Mouse (Mus musculus) forebrain, postnatal 0 days (tissue): ENCODE measurements around the gene Fam133b. TPM values are rescaled to one million over a fixed set of nuclear protein-coding genes. Genes with fewer than 3 reads are reported as not detected.

Source experiments
- ATAC-seq: fragments of 200-750 bp; cut with Nextera tagmentation; 2 replicates; pipeline ENCODE4 v1.8.0; 2017; ENCODE audit warnings: mild to moderate bottlenecking, moderate library complexity
- DNase-seq: peaks from one replicate; pipeline ENCODE4 v3.0.0-alpha.2; 2015
- H3K27ac ChIP-seq: fragments of 300-500 bp; sonication (generic); 2 replicates; pipeline ENCODE4 v1.5.1; 2014; ENCODE audit warnings: low read depth, mild to moderate bottlenecking, antibody characterized with exemption, low read length, moderate library complexity, mixed read lengths
- H3K27me3 ChIP-seq: fragments of 300-500 bp; sonication (generic); 2 replicates; pipeline ENCODE4 v1.6.1; 2014; ENCODE audit warnings: mild to moderate bottlenecking, low read length, mixed read lengths; ENCODE audit not compliant: insufficient read depth
- H3K36me3 ChIP-seq: fragments of 300-500 bp; sonication (generic); 2 replicates; pipeline ENCODE4 v1.6.1; 2014; ENCODE audit warnings: mild to moderate bottlenecking, moderate library complexity; ENCODE audit not compliant: insufficient read depth
- H3K4me1 ChIP-seq: fragments of 300-500 bp; sonication (generic); 2 replicates; pipeline ENCODE4 v1.6.1; 2014; ENCODE audit warnings: antibody characterized with exemption; ENCODE audit not compliant: insufficient read depth
- H3K4me2 ChIP-seq: fragments of 300-500 bp; sonication (generic); 2 replicates; pipeline ENCODE4 v1.6.1; 2014; ENCODE audit warnings: low read depth, mild to moderate bottlenecking, moderate library complexity
- H3K4me3 ChIP-seq: fragments of 300-500 bp; sonication (generic); 2 replicates; pipeline ENCODE4 v1.5.1; 2014; ENCODE audit warnings: low read depth, low read length, mixed read lengths
- H3K9ac ChIP-seq: fragments of 300-500 bp; sonication (generic); 2 replicates; pipeline ENCODE4 v1.6.1; 2014; ENCODE audit warnings: mild to moderate bottlenecking
- H3K9me3 ChIP-seq: fragments of 300-500 bp; sonication (generic); 2 replicates; pipeline ENCODE4 v1.6.1; 2016; ENCODE audit warnings: low read length
- CTCF ChIP-seq: sonication (generic); IDR thresholded peaks from 2 replicates; pipeline ENCODE4 v1.5.1; 2016; ENCODE audit warnings: antibody characterized with exemption, control low read depth, low read depth
- WGBS: fragments of 180-500 bp; shearing (Covaris S2); extraction: QIAGEN DNeasy Blood & Tissue Kit; methylation state at CpG from one replicate; pipeline ENCODE4 v1.1.7; 2014; 5-methylcytosine and 5-hydroxymethylcytosine counted together
- polyA plus RNA-seq: library from polyadenylated mRNA; unstranded; fragments of >200 nt; fragmentation: Nextera tagmentation; extraction: Ambion mirVana; gene quantifications from 2 replicates; pipeline ENCODE4 v1.2.1, GENCODE M21; 2015
- total RNA-seq: library from RNA; depleted of rRNA; stranded (reverse); fragments of >200 nt; gene quantifications from 2 replicates; pipeline ENCODE4 v1.2.3, GENCODE M21; 2014; rRNA removed

Fam133b gene
- 36.5 and 41.5 TPM in 2 replicates for total RNA-seq
- polyA plus RNA-seq, result 21.9 and 22.9 TPM in 2 replicates

GRCm38 (mm10) chr5:3543629-3544479 lies at the start of gene Fam133b:
Gene Fam133b, plus strand, starts transcription at chr5:3543833.
- H3K36me3 ChIP-seq, result peaks cover 3% of the 10 kb centered on the region; the same call in 1 of the 2 replicates
- WGBS, result under 1% methylated on average over 80 of the region's 80 CpGs
- no peaks in the 10 kb centered on the region for H3K9me3 ChIP-seq
- peak; percentile 96 for TF ChIP-seq CTCF
- ATAC-seq (peak; percentile 97), DNase-seq (peak; percentile 96)
- peak within 1 kb of the TSS; percentile 78 for H3K9ac ChIP-seq
- H3K4me1 ChIP-seq, result no peaks in the 10 kb centered on the region
- H3K27me3 ChIP-seq, result no peaks in the 10 kb centered on the region
- peak within 1 kb of the TSS; percentile 52 for H3K4me2 ChIP-seq
- H3K4me3 ChIP-seq, result peak within 1 kb of the TSS; percentile 79
- H3K27ac ChIP-seq, result peak within 1 kb of the TSS; percentile 89

- 91% methylated on average over 9 of the region's 9 CpGs for WGBS
- Histone ChIP-seq H3K4me3 (no peak overlapping the region), H3K9ac (no peak overlapping the region), H3K4me1 (no peaks in the 10 kb centered on the region), H3K9me3 (no peaks in the 10 kb centered on the region), H3K27ac (no peak overlapping the region), H3K36me3 (no peaks in the 10 kb centered on the region), H3K27me3 (no peaks in the 10 kb centered on the region), H3K4me2 (no peak overlapping the region)
- ATAC-seq (no peak), DNase-seq (no peak)
- no peak for TF ChIP-seq CTCF
Measured at GRCm38 (mm10) chr5:3493968-3494367, 49.7 kb upstream of the Fam133b start.

GRCm38 (mm10) chr5:3494452-3495187 lies 49.0 kb upstream of the Fam133b start:
- no peak for TF ChIP-seq CTCF
- no peaks in the 10 kb centered on the region for H3K27me3 ChIP-seq
- no peak overlapping the region for H3K4me2 ChIP-seq
- ATAC-seq, result no peak
- no peak overlapping the region for H3K4me3 ChIP-seq
- H3K9me3 ChIP-seq, result no peaks in the 10 kb centered on the region
- no peak for DNase-seq
- H3K4me1 ChIP-seq, result no peaks in the 10 kb centered on the region
- no peak overlapping the region for H3K27ac ChIP-seq
- no peaks in the 10 kb centered on the region for H3K36me3 ChIP-seq
- 89% methylated on average over 8 of the region's 8 CpGs for WGBS
- H3K9ac ChIP-seq, result no peak overlapping the region

- Histone ChIP-seq H3K27ac (no peak overlapping the region), H3K9me3 (no peaks in the 10 kb centered on the region), H3K9ac (no peak overlapping the region), H3K27me3 (no peaks in the 10 kb centered on the region), H3K4me1 (no peaks in the 10 kb centered on the region), H3K4me2 (no peak overlapping the region), H3K36me3 (no peaks in the 10 kb centered on the region), H3K4me3 (no peak overlapping the region)
- WGBS, result 75% methylated on average over 5 of the region's 5 CpGs
- TF ChIP-seq CTCF, result no peak
- ATAC-seq, result peak; percentile 23; the same call in 1 of the 2 replicates
- DNase-seq, result no peak
Measured at GRCm38 (mm10) chr5:3497505-3497925, 46.1 kb upstream of the Fam133b start.

- H3K9ac ChIP-seq, result no peak overlapping the region
- DNase-seq (no peak), ATAC-seq (no peak)
- no peak for TF ChIP-seq CTCF
- H3K36me3 ChIP-seq, result no peaks in the 10 kb centered on the region
- no peak overlapping the region for H3K4me3 ChIP-seq
- no peaks in the 10 kb centered on the region for H3K27me3 ChIP-seq
- 88% methylated on average over 5 of the region's 5 CpGs for WGBS
- H3K27ac ChIP-seq, result no peak overlapping the region
- H3K4me1 ChIP-seq, result no peaks in the 10 kb centered on the region
- no peak overlapping the region for H3K4me2 ChIP-seq
- no peaks in the 10 kb centered on the region for H3K9me3 ChIP-seq
Measured at GRCm38 (mm10) chr5:3500298-3500697, 43.3 kb upstream of the Fam133b start.

- H3K9me3 ChIP-seq, result no peaks in the 10 kb centered on the region
- ATAC-seq (no peak), DNase-seq (no peak)
- no peak for TF ChIP-seq CTCF
- H3K27ac ChIP-seq, result no peak overlapping the region
- H3K4me2 ChIP-seq, result no peak overlapping the region
- H3K27me3 ChIP-seq, result no peaks in the 10 kb centered on the region
- WGBS, result 79% methylated on average over 8 of the region's 8 CpGs
- H3K4me3 ChIP-seq, result no peak overlapping the region
- H3K9ac ChIP-seq, result no peak overlapping the region
- H3K36me3 ChIP-seq, result no peaks in the 10 kb centered on the region
- no peaks in the 10 kb centered on the region for H3K4me1 ChIP-seq
Measured at GRCm38 (mm10) chr5:3500957-3501563, 42.6 kb upstream of the Fam133b start.
